17 mouse cellular contexts compared by ENCODE assay signal in genomic region chr14:17818086-17818485, GRCm38 (mm10).
DNase-seq lines count a peak whose midpoint lies in the region.
"Had no signal": no experiment of that assay in that cellular context is flagged by ENCODE, and none has a peak within 500 bp of the region (broad histone marks: within the 10 kb centered on the region; RNA-seq: fewer than 3 reads in every experiment).

No protein-coding gene starts in this region.

- intact Hi-C loops in left cerebral cortex, postnatal 4 days (cut with DNase I), result no loop called here

- DNase-seq in left cerebral cortex, adult 11 months (ENCODE audit: low spot score), result peak; percentile 72
- DNase-seq in left cerebral cortex, postnatal 4 days, result no peak
- DNase-seq in frontal cortex, postnatal 25 days (ENCODE audit: low spot score in 2 of 2), result peak; percentile 24 to 46
- DNase-seq in left cerebral cortex, adult 9 months (ENCODE audit: low spot score in 2 of 2), result peak; percentile 48 to 75
- DNase-seq in telencephalon, adult 2 months (ENCODE audit: low read depth, low spot score), result peak; percentile 88
- DNase-seq in gastrocnemius, postnatal 10 days, result no peak
- DNase-seq in kidney, postnatal 10 days, result no peak
- DNase-seq: adrenal gland, postnatal 10 days; B cell, adult 2 months; cerebellum, adult 11-12 months; gastrocnemius, postnatal 36 days; heart, postnatal 10 days; kidney, postnatal 4 days; liver; liver, postnatal 0 days; lung, postnatal 14 days; thymus, postnatal 4 days had no signal

Comparison
In these comparisons a context has a peak if more than half of its experiments do, and no peak if none do; other contexts are left out.
1. DNase-seq: peak in left cerebral cortex, adult 11 months (single experiment), frontal cortex, postnatal 25 days (2 of 2), left cerebral cortex, adult 9 months (2 of 2) and telencephalon, adult 2 months (single experiment); none in left cerebral cortex, postnatal 4 days (single experiment), gastrocnemius, postnatal 10 days (single experiment) and kidney, postnatal 10 days (single experiment).